Mouse (Mus musculus) liver, embryonic 14.5 days (tissue): ENCODE results near the gene Fras1.

Experiments
- CTCF ChIP-seq: IDR thresholded peaks from 2 replicates; pipeline ENCODE4 v1.5.1; 2016; ENCODE audit warnings: antibody characterized with exemption, low read depth, control low read depth
- EP300 ChIP-seq: IDR thresholded peaks from 2 replicates; pipeline ENCODE4 v1.6.1; 2016; ENCODE audit warnings: antibody characterized with exemption, low read depth

DNA sequence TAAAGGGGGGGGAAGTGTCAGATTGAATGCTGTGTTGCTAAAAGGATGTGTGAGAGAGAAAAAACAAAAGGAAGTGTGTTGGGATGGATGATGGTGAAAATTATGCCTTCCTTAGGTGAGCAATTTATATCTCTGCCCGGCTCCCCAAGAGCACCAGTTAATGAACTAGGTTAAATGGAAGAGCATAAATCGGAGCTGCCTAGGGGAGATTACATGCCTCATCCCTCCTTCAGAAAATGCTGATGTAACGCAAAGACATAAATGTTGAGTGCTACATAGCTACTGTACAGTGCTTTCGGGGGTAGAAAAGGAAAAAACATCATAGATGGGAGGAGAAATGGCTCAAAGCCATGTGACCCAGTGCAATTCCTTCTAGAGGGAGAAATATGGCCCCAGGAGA, 339.0 kb downstream of the Fras1 start:
- no peak for TF ChIP-seq CTCF
- TF ChIP-seq EP300 = no peak
